Mouse (Mus musculus): Measurements from ENCODE around the gene Oprl1. TPM values are rescaled to one million over a fixed set of nuclear protein-coding genes. Genes with fewer than 3 reads are reported as not detected.

Oprl1 gene
- polyA plus RNA-seq, 1 experiment from 2014 or later = 17.3 TPM

DNA sequence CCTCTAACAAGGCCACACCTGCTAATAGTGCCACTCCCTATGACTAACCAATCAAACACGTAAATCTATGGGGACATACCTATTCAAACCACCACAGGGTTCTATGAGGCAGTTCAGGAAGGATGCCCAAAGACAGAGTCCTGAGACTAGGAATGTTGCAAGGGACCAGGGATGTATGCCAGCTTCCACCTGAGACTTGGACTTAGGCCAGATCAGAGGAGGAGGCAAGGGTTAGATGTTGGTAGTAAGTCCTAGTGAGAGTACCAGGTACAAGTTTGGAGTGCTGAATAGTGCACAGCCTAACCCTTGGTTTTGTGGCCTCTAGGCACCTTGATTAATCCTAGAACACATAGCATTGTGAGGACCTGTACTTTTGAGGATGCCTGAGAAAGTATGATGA is 37.8 kb downstream of the Oprl1 start:
- Histone ChIP-seq H3K4me1 (replicated peaks) (no peaks in the 10 kb centered on the region), H3K9me3 (no peaks in the 10 kb centered on the region), H3K36me3 (no peaks in the 10 kb centered on the region), H3K4me3 (no peak overlapping the region), H3K27me3 (ENCODE audit: insufficient read depth, poor library complexity, severe bottlenecking) (no peaks in the 10 kb centered on the region), H3K27ac (no peak overlapping the region)
- 81% methylated on average over 1 of the region's 1 CpGs for whole genome bisulfite sequencing
- no peak for DNase-seq (ENCODE audit: low spot score)

GRCm38 (mm10) chr2:181758147-181758725 is 43.4 kb downstream of the Oprl1 start:
- no peaks in the 10 kb centered on the region for H3K9me3 ChIP-seq
- no peaks in the 10 kb centered on the region for H3K36me3 ChIP-seq
- H3K4me3 ChIP-seq = no peak overlapping the region
- DNase-seq (ENCODE audit: low spot score) = no peak
- H3K27ac ChIP-seq = peak overlapping the region; percentile 78
- WGBS = 65% methylated on average over 2 of the region's 2 CpGs
- peaks cover 43% of the 10 kb centered on the region for H3K4me1 ChIP-seq (replicated peaks)
- no peaks in the 10 kb centered on the region for H3K27me3 ChIP-seq (ENCODE audit: insufficient read depth, poor library complexity, severe bottlenecking)

DNA sequence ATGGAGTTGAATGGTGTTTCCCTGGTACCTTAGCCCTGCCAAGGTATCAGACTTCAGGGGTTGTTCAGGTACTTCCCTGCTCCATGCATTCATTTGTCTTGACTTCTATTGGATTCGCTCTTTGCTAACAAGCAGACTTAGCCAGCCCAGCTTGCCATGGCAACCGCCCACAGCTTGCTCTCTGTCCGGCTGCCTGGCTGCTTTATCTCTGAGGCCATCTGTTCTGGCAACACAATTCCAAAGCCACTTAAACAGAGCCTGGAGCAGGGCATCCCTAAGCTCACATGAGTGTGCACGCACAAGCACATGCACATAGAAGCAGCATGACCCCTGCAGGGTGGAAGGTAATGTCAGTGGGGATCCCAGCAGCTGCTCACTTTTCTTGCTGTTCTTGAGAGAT is 44.2 kb downstream of the Oprl1 start:
- H3K4me3 ChIP-seq = no peak overlapping the region
- peaks cover 51% of the 10 kb centered on the region for H3K4me1 ChIP-seq (replicated peaks)
- H3K9me3 ChIP-seq = no peaks in the 10 kb centered on the region
- WGBS = 27% methylated on average over 4 of the region's 4 CpGs
- H3K27ac ChIP-seq = peak overlapping the region; percentile 78
- H3K27me3 ChIP-seq (ENCODE audit: insufficient read depth, poor library complexity, severe bottlenecking) = no peaks in the 10 kb centered on the region
- peak; percentile 66 for DNase-seq (ENCODE audit: low spot score)
- no peaks in the 10 kb centered on the region for H3K36me3 ChIP-seq

DNA sequence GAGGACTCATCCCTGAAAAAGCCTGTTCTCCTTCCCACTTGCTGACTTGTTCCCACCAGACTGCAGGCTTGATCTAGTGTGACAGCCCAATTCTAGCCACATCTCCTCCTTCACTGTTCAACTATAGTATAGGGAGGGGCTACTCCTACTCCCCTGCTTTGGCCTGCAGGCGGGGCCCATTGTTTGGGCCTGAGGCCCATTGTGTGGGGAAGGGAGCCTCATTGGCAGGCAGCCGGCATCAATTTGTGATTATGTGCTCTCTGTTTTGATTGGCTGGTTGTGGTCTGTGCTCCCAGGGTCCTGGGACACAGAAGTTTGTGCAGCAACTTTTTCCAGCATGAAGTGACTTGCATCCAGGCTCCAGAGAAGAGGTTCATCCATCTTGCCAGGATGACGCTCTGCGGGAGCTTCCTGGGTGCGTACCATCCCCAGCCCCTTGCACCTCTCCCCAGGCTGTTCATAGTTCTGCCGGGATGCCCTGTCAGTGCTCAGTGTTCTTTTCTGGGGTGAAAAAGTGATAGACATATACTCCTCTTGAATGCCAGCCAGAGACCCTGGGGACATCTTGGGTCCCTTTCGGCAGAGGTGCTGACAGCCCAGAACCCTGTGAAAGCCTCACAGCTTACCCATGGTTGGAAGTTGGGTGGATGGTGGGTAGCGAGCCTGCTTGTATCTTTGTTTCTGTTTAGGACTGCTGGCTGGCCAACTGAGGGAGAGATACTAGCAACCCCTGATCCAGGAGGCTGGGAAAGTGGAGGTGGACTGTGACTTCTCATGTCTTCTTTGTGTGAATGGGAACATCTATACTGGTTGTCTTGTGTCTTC is 48.4 kb downstream of the Oprl1 start, which contains the start of gene Myt1:
Myt1 (plus strand) TSS at position 327 of the 825 bp plus-strand sequence.
- WGBS = 26% methylated on average over 8 of the region's 8 CpGs
- peak within 1 kb of the TSS; percentile 89 for H3K27ac ChIP-seq
- H3K4me3 ChIP-seq = peak within 1 kb of the TSS; percentile 54
- peak; percentile 85 for DNase-seq (ENCODE audit: low spot score)
- H3K36me3 ChIP-seq = no peaks in the 10 kb centered on the region
- H3K9me3 ChIP-seq = no peaks in the 10 kb centered on the region
- H3K4me1 ChIP-seq (replicated peaks) = peaks cover 74% of the 10 kb centered on the region
- H3K27me3 ChIP-seq (ENCODE audit: insufficient read depth, poor library complexity, severe bottlenecking) = no peaks in the 10 kb centered on the region

- H3K36me3 ChIP-seq = no peaks in the 10 kb centered on the region
- H3K4me1 ChIP-seq (replicated peaks) = peaks cover 68% of the 10 kb centered on the region
- H3K27me3 ChIP-seq (ENCODE audit: insufficient read depth, poor library complexity, severe bottlenecking) = no peaks in the 10 kb centered on the region
- H3K27ac ChIP-seq = peak overlapping the region; percentile 89
- 17% methylated on average over 14 of the region's 14 CpGs for WGBS
- peak overlapping the region; percentile 54 for H3K4me3 ChIP-seq
- DNase-seq (ENCODE audit: low spot score) = peak; percentile 59
- H3K9me3 ChIP-seq = no peaks in the 10 kb centered on the region
These were observed 49.2 kb downstream of the Oprl1 start for GRCm38 (mm10) chr2:181763886-181764527.

DNA sequence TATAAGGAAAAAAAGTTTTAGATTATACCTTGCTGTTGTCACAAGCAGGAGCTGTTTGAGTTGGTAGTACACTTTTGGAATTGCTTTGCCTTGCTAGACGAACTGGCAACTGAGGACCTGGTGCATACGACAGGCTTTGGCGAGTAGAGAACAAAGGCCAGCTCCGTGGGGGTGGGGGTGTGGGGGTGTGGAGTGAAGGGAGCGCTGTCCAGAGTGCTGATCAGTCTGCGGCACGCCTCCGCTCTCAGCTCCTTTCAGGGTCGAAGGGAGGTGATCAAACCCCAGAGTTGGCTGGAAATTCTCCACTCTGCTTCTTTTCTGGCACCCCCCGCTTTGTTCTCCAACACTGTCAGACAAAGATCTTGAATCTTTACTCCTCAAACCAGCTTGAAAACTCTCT is 49.8 kb downstream of the Oprl1 start:
- DNase-seq (ENCODE audit: low spot score) = peak; percentile 79
- WGBS = under 1% methylated on average over 10 of the region's 10 CpGs
- Histone ChIP-seq H3K27me3 (ENCODE audit: insufficient read depth, poor library complexity, severe bottlenecking) (no peaks in the 10 kb centered on the region), H3K9me3 (no peaks in the 10 kb centered on the region), H3K27ac (peak overlapping the region; percentile 89), H3K4me1 (replicated peaks) (peaks cover 67% of the 10 kb centered on the region), H3K36me3 (no peaks in the 10 kb centered on the region), H3K4me3 (peak overlapping the region; percentile 54)

DNA sequence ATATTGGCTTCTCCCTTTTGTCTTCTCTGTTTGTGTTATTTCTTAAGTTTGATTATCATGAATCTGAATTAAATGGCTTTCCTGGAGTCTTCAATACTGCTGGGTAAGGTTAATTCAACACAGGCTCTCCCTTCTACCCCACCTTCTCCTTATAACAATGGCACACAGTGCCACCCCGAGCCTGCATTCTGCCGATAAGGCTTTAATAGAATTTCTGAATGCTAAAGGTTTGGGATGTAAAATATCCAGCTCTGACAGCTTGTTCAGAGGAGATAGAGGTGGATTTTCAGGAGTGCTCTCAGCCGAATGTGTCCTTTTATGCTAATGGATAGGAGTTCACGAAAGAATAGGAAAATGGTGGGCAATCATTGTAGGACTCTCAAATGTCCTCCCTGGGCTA is 50.4 kb downstream of the Oprl1 start:
- peaks cover 60% of the 10 kb centered on the region for H3K4me1 ChIP-seq (replicated peaks)
- no peak for DNase-seq (ENCODE audit: low spot score)
- peak overlapping the region; percentile 89 for H3K27ac ChIP-seq

GRCm38 (mm10) chr2:181766672-181767557 is 52.1 kb downstream of the Oprl1 start:
- DNase-seq (ENCODE audit: low spot score) = peak; percentile 25

More for the DNA sequence above, 50.4 kb downstream of the Oprl1 start:
- H3K36me3 ChIP-seq = no peaks in the 10 kb centered on the region
- 77% methylated on average over 4 of the region's 4 CpGs for WGBS
- peak overlapping the region; percentile 54 for H3K4me3 ChIP-seq
- H3K9me3 ChIP-seq = no peaks in the 10 kb centered on the region
- H3K27me3 ChIP-seq (ENCODE audit: insufficient read depth, poor library complexity, severe bottlenecking) = no peaks in the 10 kb centered on the region

DNA sequence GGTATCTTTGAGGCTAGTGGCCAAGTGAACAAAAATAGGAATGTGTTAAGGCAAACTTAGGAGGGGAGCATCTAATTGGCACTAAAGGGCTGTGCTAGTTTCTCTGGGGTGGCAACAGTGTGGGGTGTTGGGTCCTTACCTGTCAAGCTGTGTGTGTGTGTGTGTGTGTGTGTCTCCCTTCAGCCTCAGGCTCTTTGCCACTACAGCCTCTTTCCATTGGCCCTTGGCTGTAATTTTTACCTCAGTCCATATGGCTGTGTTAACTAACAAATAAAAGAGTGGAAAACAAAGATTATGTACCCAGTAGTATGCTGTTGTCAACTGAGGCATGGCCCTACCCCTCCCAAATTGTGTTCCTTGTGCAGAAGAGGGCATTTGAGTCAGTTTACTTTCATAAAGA is 53.6 kb downstream of the Oprl1 start:
- Histone ChIP-seq H3K4me3 (peak overlapping the region; percentile 46; the same call in 1 of the 2 replicates), H3K9me3 (no peaks in the 10 kb centered on the region), H3K27me3 (ENCODE audit: insufficient read depth, poor library complexity, severe bottlenecking) (no peaks in the 10 kb centered on the region), H3K27ac (no peak overlapping the region), H3K36me3 (no peaks in the 10 kb centered on the region), H3K4me1 (replicated peaks) (peaks cover 49% of the 10 kb centered on the region)
- no peak for DNase-seq (ENCODE audit: low spot score)

More at GRCm38 (mm10) chr2:181766672-181767557, 52.1 kb downstream of the Oprl1 start:
- peak overlapping the region; percentile 46 for H3K4me3 ChIP-seq
- H3K9me3 ChIP-seq = no peaks in the 10 kb centered on the region
- H3K27me3 ChIP-seq (ENCODE audit: insufficient read depth, poor library complexity, severe bottlenecking) = no peaks in the 10 kb centered on the region
- H3K36me3 ChIP-seq = no peaks in the 10 kb centered on the region
- H3K27ac ChIP-seq = peak overlapping the region; percentile 89
- WGBS = 64% methylated on average over 14 of the region's 14 CpGs
- peaks cover 52% of the 10 kb centered on the region for H3K4me1 ChIP-seq (replicated peaks)

DNA sequence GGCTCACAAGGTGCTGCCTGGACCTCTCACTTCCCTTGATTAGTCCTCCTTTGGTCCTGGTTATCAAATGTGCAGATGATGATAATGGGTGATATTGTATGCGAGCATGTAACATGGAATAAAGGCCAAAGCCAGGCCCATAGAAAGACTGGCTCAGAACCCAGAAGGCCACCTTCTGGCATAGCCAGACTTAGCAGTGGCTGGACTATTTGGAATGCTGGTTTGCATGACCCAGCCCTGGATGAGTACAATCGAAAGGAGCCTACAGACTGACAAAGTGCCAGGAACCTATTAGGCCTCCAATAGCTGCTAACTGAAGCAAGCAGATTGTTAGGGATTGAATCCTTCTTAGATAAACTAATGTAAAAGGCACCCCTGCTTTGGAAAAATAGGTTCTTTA is 54.6 kb downstream of the Oprl1 start:
- H3K27ac ChIP-seq = no peak overlapping the region
- WGBS = 84% methylated on average over 2 of the region's 2 CpGs
- no peak for DNase-seq (ENCODE audit: low spot score)

More for the DNA sequence above, 54.6 kb downstream of the Oprl1 start:
- no peaks in the 10 kb centered on the region for H3K36me3 ChIP-seq
- no peaks in the 10 kb centered on the region for H3K9me3 ChIP-seq
- H3K4me1 ChIP-seq (replicated peaks) = peaks cover 48% of the 10 kb centered on the region
- peak overlapping the region; percentile 46; the same call in 1 of the 2 replicates for H3K4me3 ChIP-seq
- H3K27me3 ChIP-seq (ENCODE audit: insufficient read depth, poor library complexity, severe bottlenecking) = no peaks in the 10 kb centered on the region

Data from hindbrain, embryonic 10.5 days (tissue).